Mouse (Mus musculus) stomach, postnatal 0 days (tissue): ENCODE measurements around the gene Arid1b. TPM values are rescaled to one million over a fixed set of nuclear protein-coding genes. Genes with fewer than 3 reads are reported as not detected.
"Not testable (repeated sequence)": the region's sequence is repeated elsewhere in the genome, so short reads cannot be mapped to it uniquely, and the experiment has no call there.

Experiments used
- ATAC-seq: fragments of 200-750 bp; cut with Nextera tagmentation; 2 replicates; pipeline ENCODE4 v1.8.0; 2017; ENCODE audit not compliant: low FRiP score, low TSS enrichment
- DNase-seq: peaks from one replicate; pipeline ENCODE4 v3.0.0-alpha.2; 2016; ENCODE audit warnings: low spot score
- H3K27ac ChIP-seq: fragments of 300-500 bp; sonication (generic); replicated peaks from 2 replicates; pipeline ENCODE4 v1.5.1; 2014; ENCODE audit warnings: mild to moderate bottlenecking, control low read depth
- H3K27me3 ChIP-seq: fragments of 300-500 bp; sonication (generic); 2 replicates; pipeline ENCODE4 v1.6.1; 2014; ENCODE audit warnings: low read length; ENCODE audit not compliant: control insufficient read depth, insufficient read depth
- H3K36me3 ChIP-seq: fragments of 300-500 bp; sonication (generic); 2 replicates; pipeline ENCODE4 v1.6.1; 2014; ENCODE audit warnings: low read length, mixed read lengths; ENCODE audit not compliant: control insufficient read depth, insufficient read depth
- H3K4me1 ChIP-seq: fragments of 300-500 bp; sonication (generic); replicated peaks from 2 replicates; pipeline ENCODE4 v1.6.1; 2014; ENCODE audit warnings: antibody characterized with exemption; ENCODE audit not compliant: control insufficient read depth, insufficient read depth
- H3K4me2 ChIP-seq: fragments of 300-500 bp; sonication (generic); replicated peaks from 2 replicates; pipeline ENCODE4 v1.6.1; 2014; ENCODE audit warnings: low read depth, mild to moderate bottlenecking, control low read depth, moderate library complexity
- H3K4me3 ChIP-seq: fragments of 300-500 bp; sonication (generic); 2 replicates; pipeline ENCODE4 v1.5.1; 2014; ENCODE audit warnings: low read depth, low read length, control low read depth
- H3K9ac ChIP-seq: fragments of 300-500 bp; sonication (generic); 2 replicates; pipeline ENCODE4 v1.6.1; 2014; ENCODE audit warnings: mild to moderate bottlenecking, low read length, control low read depth, mixed read lengths
- H3K9me3 ChIP-seq: fragments of 300-500 bp; sonication (generic); 2 replicates; pipeline ENCODE4 v1.6.1; 2016; ENCODE audit warnings: low read length; ENCODE audit not compliant: control insufficient read depth
- CTCF ChIP-seq: IDR thresholded peaks from 2 replicates; pipeline ENCODE4 v1.5.1; 2016; ENCODE audit warnings: antibody characterized with exemption, low read depth, mild to moderate bottlenecking, moderate library complexity
- EP300 ChIP-seq: optimal IDR thresholded peaks from 2 replicates; pipeline ENCODE3; 2016; ENCODE audit warnings: antibody characterized with exemption
- WGBS: fragments of 180-500 bp; shearing (Covaris S2); extraction: QIAGEN DNeasy Blood & Tissue Kit; methylation state at CpG from one replicate; pipeline ENCODE4 v1.1.7; 2014; 5-methylcytosine and 5-hydroxymethylcytosine counted together
- polyA plus RNA-seq: library from polyadenylated mRNA; unstranded; fragments of >200 nt; fragmentation: Nextera tagmentation; extraction: Ambion mirVana; gene quantifications from 2 replicates; pipeline ENCODE4 v1.2.1, GENCODE M21; 2015

The Arid1b gene
- polyA plus RNA-seq, 1 experiment from 2014 or later: 5.6 TPM

- TF ChIP-seq CTCF (no peak), EP300 (no peak)
- Histone ChIP-seq H3K36me3 (no peaks in the 10 kb centered on the region), H3K27ac (no peak overlapping the region), H3K4me3 (no peak overlapping the region), H3K9me3 (no peaks in the 10 kb centered on the region), H3K4me1 (peaks cover 10% of the 10 kb centered on the region), H3K9ac (no peak overlapping the region), H3K4me2 (no peak overlapping the region), H3K27me3 (no peaks in the 10 kb centered on the region)
- 75% methylated on average over 5 of the region's 5 CpGs for WGBS
- no peak for ATAC-seq
- DNase-seq: no peak
Measured at GRCm38 (mm10) chr17:5088822-5089221, 94.7 kb downstream of the Arid1b start.

- peak; percentile 79 for DNase-seq
- H3K9me3 ChIP-seq: no peaks in the 10 kb centered on the region
- TF ChIP-seq EP300: no peak
- TF ChIP-seq CTCF: 0 out of 2 replicates have a peak, but pooled peaks have one; percentile 6
- H3K27me3 ChIP-seq: no peaks in the 10 kb centered on the region
- H3K4me3 ChIP-seq: 0 out of 2 replicates have a peak overlapping the region, but pooled peaks have one; percentile 4
- ATAC-seq: peak; percentile 46; the same call in 1 of the 2 replicates
- H3K4me1 ChIP-seq: peaks cover 10% of the 10 kb centered on the region
- H3K4me2 ChIP-seq: peak overlapping the region; percentile 17; the same call in 1 of the 2 replicates
- H3K9ac ChIP-seq: no peak overlapping the region
- H3K27ac ChIP-seq: peak overlapping the region; percentile 67
- WGBS: 19% methylated on average over 12 of the region's 12 CpGs
- H3K36me3 ChIP-seq: no peaks in the 10 kb centered on the region
Measured at GRCm38 (mm10) chr17:5089541-5089940, 95.4 kb downstream of the Arid1b start.

- WGBS: 69% methylated on average over 16 of the region's 16 CpGs
- Histone ChIP-seq H3K36me3 (no peaks in the 10 kb centered on the region), H3K27me3 (no peaks in the 10 kb centered on the region), H3K9me3 (no peaks in the 10 kb centered on the region), H3K9ac (no peak overlapping the region), H3K4me1 (peaks cover 8% of the 10 kb centered on the region), H3K4me3 (no peak overlapping the region), H3K4me2 (no peak overlapping the region), H3K27ac (peak overlapping the region; percentile 45)
- TF ChIP-seq EP300: no peak
- ATAC-seq (0 out of 2 replicates have a peak, but pooled peaks have one; percentile 11), DNase-seq (no peak)
Measured at GRCm38 (mm10) chr17:5091490-5091889, 97.4 kb downstream of the Arid1b start.

DNA sequence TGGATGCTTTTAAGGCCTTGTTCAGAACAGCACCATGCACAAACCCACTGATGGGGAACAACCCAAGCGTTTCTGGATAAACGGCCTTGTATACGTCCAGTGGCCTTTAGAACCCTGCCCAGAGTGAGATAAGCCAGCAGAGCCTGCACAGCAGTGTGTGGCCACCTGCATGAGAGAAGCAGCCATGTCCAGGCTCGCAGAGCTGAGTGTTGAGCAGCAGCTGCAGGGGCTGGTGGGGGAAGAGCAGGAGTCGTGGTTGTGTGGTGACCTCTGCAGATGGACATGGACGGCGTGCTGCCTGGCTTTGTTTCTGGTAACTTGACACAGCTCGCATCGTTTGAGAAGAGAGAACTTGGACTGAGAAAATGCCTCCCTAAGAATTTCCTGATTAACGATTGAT is 97.8 kb downstream of the Arid1b start:
- H3K4me1 ChIP-seq: peaks cover 8% of the 10 kb centered on the region
- H3K27ac ChIP-seq: peak overlapping the region; percentile 45
- ATAC-seq: 0 out of 2 replicates have a peak, but pooled peaks have one; percentile 11
- no peaks in the 10 kb centered on the region for H3K36me3 ChIP-seq
- DNase-seq: no peak
- no peak overlapping the region for H3K9ac ChIP-seq
- H3K27me3 ChIP-seq: no peaks in the 10 kb centered on the region
- 41% methylated on average over 10 of the region's 10 CpGs for WGBS
- no peak overlapping the region for H3K4me3 ChIP-seq
- TF ChIP-seq EP300 (no peak), CTCF (no peak)
- H3K9me3 ChIP-seq: no peaks in the 10 kb centered on the region
- H3K4me2 ChIP-seq: no peak overlapping the region

- not testable (repeated sequence) for DNase-seq, H3K4me1 ChIP-seq, H3K27ac ChIP-seq, ATAC-seq, H3K4me2 ChIP-seq, H3K9ac ChIP-seq, H3K4me3 ChIP-seq, H3K27me3 ChIP-seq, H3K9me3 ChIP-seq, H3K36me3 ChIP-seq
- 59% methylated on average over 2 of the region's 2 CpGs for WGBS
Measured at GRCm38 (mm10) chr17:5093343-5093742, 99.2 kb downstream of the Arid1b start.

GRCm38 (mm10) chr17:5094636-5095035 is 100.5 kb downstream of the Arid1b start:
- DNase-seq (no peak), ATAC-seq (no peak)
- Histone ChIP-seq H3K9me3 (no peaks in the 10 kb centered on the region), H3K4me3 (no peak overlapping the region), H3K9ac (no peak overlapping the region), H3K27ac (no peak overlapping the region), H3K36me3 (no peaks in the 10 kb centered on the region), H3K4me1 (peaks cover 4% of the 10 kb centered on the region), H3K4me2 (no peak overlapping the region), H3K27me3 (no peaks in the 10 kb centered on the region)
- WGBS: 60% methylated on average over 5 of the region's 5 CpGs
- no peak for TF ChIP-seq EP300
- TF ChIP-seq CTCF: no peak
